Mouse (Mus musculus) kidney, embryonic 14.5 days (tissue): ENCODE data around the gene Smyd2. TPM values are rescaled to one million over a fixed set of nuclear protein-coding genes. Genes with fewer than 3 reads are reported as not detected.

ENCODE experiments used
- ATAC-seq: fragments of 200-750 bp; cut with Nextera tagmentation; 2 replicates; pipeline ENCODE4 v1.8.0; 2017; ENCODE audit warnings: moderate number of reproducible peaks, mild to moderate bottlenecking, moderate TSS enrichment, moderate library complexity; ENCODE audit not compliant: low FRiP score, low TSS enrichment
- H3K27ac ChIP-seq: fragments of 300-500 bp; sonication (generic); 2 replicates; pipeline ENCODE4 v1.5.1; 2014; ENCODE audit warnings: low read depth, mild to moderate bottlenecking, low read length, moderate library complexity, mixed read lengths
- H3K27me3 ChIP-seq: fragments of 300-500 bp; sonication (generic); 2 replicates; pipeline ENCODE4 v1.6.1; 2014; ENCODE audit warnings: mild to moderate bottlenecking, low read length; ENCODE audit not compliant: control insufficient read depth, insufficient read depth
- H3K36me3 ChIP-seq: fragments of 300-500 bp; sonication (generic); 2 replicates; pipeline ENCODE4 v1.6.1; 2014; ENCODE audit warnings: low read length, mixed read lengths; ENCODE audit not compliant: control insufficient read depth, insufficient read depth
- H3K4me1 ChIP-seq: fragments of 300-500 bp; sonication (generic); 2 replicates; pipeline ENCODE4 v1.6.1; 2014; ENCODE audit warnings: low read length, mixed read lengths; ENCODE audit not compliant: control insufficient read depth, insufficient read depth
- H3K4me2 ChIP-seq: fragments of 300-500 bp; sonication (generic); replicated peaks from 2 replicates; pipeline ENCODE4 v1.6.1; 2014; ENCODE audit warnings: low read depth, mild to moderate bottlenecking, low read length
- H3K4me3 ChIP-seq: fragments of 300-500 bp; sonication (generic); 2 replicates; pipeline ENCODE4 v1.5.1; 2014; ENCODE audit warnings: mild to moderate bottlenecking, low read length
- H3K9ac ChIP-seq: fragments of 300-500 bp; sonication (generic); 2 replicates; pipeline ENCODE4 v1.6.1; 2014; ENCODE audit warnings: low read depth, mild to moderate bottlenecking, low read length, moderate library complexity
- H3K9me3 ChIP-seq: fragments of 300-500 bp; sonication (generic); 2 replicates; pipeline ENCODE4 v1.6.1; 2016; ENCODE audit warnings: low read length; ENCODE audit not compliant: control insufficient read depth
- WGBS: fragments of 180-500 bp; shearing (Covaris S2); extraction: QIAGEN DNeasy Blood & Tissue Kit; methylation state at CpG from one replicate; pipeline ENCODE4 v1.1.7; 2014; 5-methylcytosine and 5-hydroxymethylcytosine counted together
- polyA plus RNA-seq: library from polyadenylated mRNA; unstranded; fragments of >200 nt; fragmentation: Nextera tagmentation; extraction: Ambion mirVana; gene quantifications from 2 replicates; pipeline ENCODE4 v1.2.1, GENCODE M21; 2014

Gene Smyd2
- polyA plus RNA-seq, result 85.6 and 93.3 TPM in 2 replicates

- Histone ChIP-seq H3K9ac (peak within 1 kb of the TSS; percentile 87), H3K27ac (peak within 1 kb of the TSS; percentile 65), H3K27me3 (no peaks in the 10 kb centered on the region), H3K4me3 (peak within 1 kb of the TSS; percentile 73), H3K9me3 (no peaks in the 10 kb centered on the region), H3K36me3 (no peaks in the 10 kb centered on the region), H3K4me2 (peak within 1 kb of the TSS; percentile 80), H3K4me1 (peaks cover 14% of the 10 kb centered on the region; the same call in 1 of the 2 replicates)
- WGBS, result under 1% methylated on average over 70 of the region's 90 CpGs
- peak; percentile 91 for ATAC-seq
Measured at GRCm38 (mm10) chr1:189921818-189922592, at the start of gene Smyd2. TSS of gene Smyd2 (minus strand) at chr1:189922363.

GRCm38 (mm10) chr1:189970381-189970780 is 48.2 kb upstream of the Smyd2 start:
- H3K4me3 ChIP-seq, result no peak overlapping the region
- no peak overlapping the region for H3K9ac ChIP-seq
- no peak overlapping the region for H3K4me2 ChIP-seq
- peak; percentile 73; the same call in 1 of the 2 replicates for ATAC-seq
- 38% methylated on average over 8 of the region's 8 CpGs for WGBS
- no peaks in the 10 kb centered on the region for H3K27me3 ChIP-seq
- H3K27ac ChIP-seq, result no peak overlapping the region
- no peaks in the 10 kb centered on the region for H3K9me3 ChIP-seq
- H3K36me3 ChIP-seq, result no peaks in the 10 kb centered on the region
- 0 out of 2 replicates have a peak, but pooled peaks cover 4% of the 10 kb centered on the region for H3K4me1 ChIP-seq

GRCm38 (mm10) chr1:189968027-189968426 is 45.9 kb upstream of the Smyd2 start:
- H3K27me3 ChIP-seq, result no peaks in the 10 kb centered on the region
- no peak overlapping the region for H3K4me2 ChIP-seq
- no peak for ATAC-seq
- H3K4me3 ChIP-seq, result no peak overlapping the region
- H3K36me3 ChIP-seq, result no peaks in the 10 kb centered on the region
- no peaks in the 10 kb centered on the region for H3K4me1 ChIP-seq
- H3K9me3 ChIP-seq, result no peaks in the 10 kb centered on the region
- H3K27ac ChIP-seq, result no peak overlapping the region
- H3K9ac ChIP-seq, result no peak overlapping the region
- WGBS, result 76% methylated on average over 4 of the region's 4 CpGs

GRCm38 (mm10) chr1:189960481-189960880 is 38.3 kb upstream of the Smyd2 start:
- Histone ChIP-seq H3K36me3 (no peaks in the 10 kb centered on the region), H3K4me1 (no peaks in the 10 kb centered on the region), H3K4me2 (no peak overlapping the region), H3K27me3 (no peaks in the 10 kb centered on the region), H3K9ac (no peak overlapping the region), H3K27ac (no peak overlapping the region), H3K4me3 (no peak overlapping the region), H3K9me3 (no peaks in the 10 kb centered on the region)
- ATAC-seq, result no peak
- 67% methylated on average over 5 of the region's 5 CpGs for WGBS

- ATAC-seq, result no peak
- Histone ChIP-seq H3K27ac (no peak overlapping the region), H3K9ac (no peak overlapping the region), H3K4me1 (no peaks in the 10 kb centered on the region), H3K9me3 (no peaks in the 10 kb centered on the region), H3K4me2 (no peak overlapping the region), H3K27me3 (no peaks in the 10 kb centered on the region), H3K36me3 (no peaks in the 10 kb centered on the region), H3K4me3 (no peak overlapping the region)
- 78% methylated on average over 8 of the region's 8 CpGs for WGBS
Measured at GRCm38 (mm10) chr1:189959802-189960201, 37.6 kb upstream of the Smyd2 start.

GRCm38 (mm10) chr1:189951861-189952260 is 29.7 kb upstream of the Smyd2 start:
- Histone ChIP-seq H3K36me3 (no peaks in the 10 kb centered on the region), H3K27ac (no peak overlapping the region), H3K9me3 (no peaks in the 10 kb centered on the region), H3K4me2 (no peak overlapping the region), H3K27me3 (no peaks in the 10 kb centered on the region), H3K4me3 (no peak overlapping the region), H3K4me1 (no peaks in the 10 kb centered on the region), H3K9ac (no peak overlapping the region)
- ATAC-seq, result no peak
- 79% methylated on average over 6 of the region's 6 CpGs for WGBS

- WGBS, result 83% methylated on average over 8 of the region's 8 CpGs
Measured at GRCm38 (mm10) chr1:189947411-189947810, 25.2 kb upstream of the Smyd2 start.

GRCm38 (mm10) chr1:189946126-189946525 is 24.0 kb upstream of the Smyd2 start:
- no peak for ATAC-seq
- Histone ChIP-seq H3K27ac (no peak overlapping the region), H3K4me3 (no peak overlapping the region), H3K4me2 (no peak overlapping the region), H3K9ac (no peak overlapping the region), H3K4me1 (no peaks in the 10 kb centered on the region), H3K9me3 (no peaks in the 10 kb centered on the region), H3K27me3 (no peaks in the 10 kb centered on the region), H3K36me3 (no peaks in the 10 kb centered on the region)
- 79% methylated on average over 8 of the region's 8 CpGs for WGBS

More at GRCm38 (mm10) chr1:189947411-189947810, 25.2 kb upstream of the Smyd2 start:
- Histone ChIP-seq H3K4me2 (no peak overlapping the region), H3K4me3 (no peak overlapping the region), H3K27me3 (no peaks in the 10 kb centered on the region), H3K27ac (no peak overlapping the region), H3K4me1 (no peaks in the 10 kb centered on the region), H3K36me3 (no peaks in the 10 kb centered on the region), H3K9ac (no peak overlapping the region), H3K9me3 (no peaks in the 10 kb centered on the region)
- ATAC-seq, result no peak

GRCm38 (mm10) chr1:189941786-189942185 is 19.6 kb upstream of the Smyd2 start:
- H3K36me3 ChIP-seq, result no peaks in the 10 kb centered on the region
- H3K9me3 ChIP-seq, result no peaks in the 10 kb centered on the region
- no peaks in the 10 kb centered on the region for H3K4me1 ChIP-seq
- WGBS, result 93% methylated on average over 5 of the region's 5 CpGs
- H3K9ac ChIP-seq, result no peak overlapping the region
- no peaks in the 10 kb centered on the region for H3K27me3 ChIP-seq
- no peak for ATAC-seq
- H3K4me2 ChIP-seq, result no peak overlapping the region
- no peak overlapping the region for H3K27ac ChIP-seq
- no peak overlapping the region for H3K4me3 ChIP-seq
